Comparison of ENCODE assay signal across 16 mouse cellular contexts in genomic region chr2:93051873-93052272, GRCm38 (mm10). TPM values are rescaled to one million over a fixed set of nuclear protein-coding genes. Genes with fewer than 3 reads are reported as not detected.
A peak's percentile ranks its signal among the peaks of the same experiment; 100 is the strongest.
DNase-seq lines count a peak whose midpoint lies in the region; ATAC-seq and TF ChIP-seq lines count a peak whose summit lies in the region.
"Had no signal": no experiment of that assay in that cellular context is flagged by ENCODE, and none has a peak within 500 bp of the region (broad histone marks: within the 10 kb centered on the region; RNA-seq: fewer than 3 reads in every experiment).

No protein-coding gene starts in this region.

- no peak overlapping the region for H3K4me2 ChIP-seq in hindbrain, postnatal 0 days (ENCODE audit: low read depth, low read length)
- H3K4me2 ChIP-seq in hindbrain, embryonic 12.5 days (replicated peaks): no peak overlapping the region
- no peak overlapping the region for H3K4me2 ChIP-seq in lung, embryonic 14.5 days
- H3K4me2 ChIP-seq: embryonic facial prominence, embryonic 13.5 days; heart, embryonic 12.5 days; liver, embryonic 15.5 days; neural tube, embryonic 12.5 days had no signal

- WGBS in hindbrain, postnatal 0 days: 24% methylated on average over 1 of the region's 1 CpGs
- WGBS in hindbrain, embryonic 12.5 days: 37% methylated on average over 1 of the region's 1 CpGs
- WGBS in lung, embryonic 14.5 days: 15% methylated on average over 1 of the region's 1 CpGs

- no peak overlapping the region for H3K27ac ChIP-seq in hindbrain, postnatal 0 days
- no peak overlapping the region for H3K27ac ChIP-seq in hindbrain, embryonic 12.5 days
- no peak overlapping the region for H3K27ac ChIP-seq in lung, embryonic 14.5 days (ENCODE audit: low read depth)
- H3K27ac ChIP-seq in embryonic fibroblast, embryonic 13.5 days (ENCODE audit: insufficient read depth, low read length): no peak overlapping the region
- H3K27ac ChIP-seq: embryonic facial prominence, embryonic 13.5 days; liver, embryonic 15.5 days; neural tube, embryonic 12.5 days had no signal

- H3K9ac ChIP-seq in hindbrain, postnatal 0 days (replicated peaks; ENCODE audit: low read length): no peak overlapping the region
- H3K9ac ChIP-seq in hindbrain, embryonic 12.5 days: no peak overlapping the region
- no peak overlapping the region for H3K9ac ChIP-seq in lung, embryonic 14.5 days
- H3K9ac ChIP-seq: embryonic facial prominence, embryonic 13.5 days; heart, embryonic 12.5 days; liver, embryonic 15.5 days; neural tube, embryonic 12.5 days had no signal

- H3K4me3 ChIP-seq in hindbrain, postnatal 0 days (ENCODE audit: low read length): no peak overlapping the region
- H3K4me3 ChIP-seq in hindbrain, embryonic 12.5 days: no peak overlapping the region
- no peak overlapping the region for H3K4me3 ChIP-seq in lung, embryonic 14.5 days (ENCODE audit: low read depth, low read length)
- no peak overlapping the region for H3K4me3 ChIP-seq in embryonic fibroblast, embryonic 13.5 days (ENCODE audit: insufficient read depth, low read length)
- H3K4me3 ChIP-seq: embryonic facial prominence, embryonic 13.5 days; heart, embryonic 12.5 days; liver, embryonic 15.5 days; neural tube, embryonic 12.5 days had no signal

- no peak for DNase-seq in hindbrain, postnatal 0 days (ENCODE audit: low spot score)
- peak; percentile 57 for DNase-seq in lung, embryonic 14.5 days
- DNase-seq in lung, postnatal 4 days: no peak
- DNase-seq in NIH3T3 (ENCODE audit: low read depth): peak; percentile 61
- no peak for DNase-seq in frontal cortex, postnatal 36 days (ENCODE audit: low spot score in 2 of 2)
- DNase-seq: adrenal gland, postnatal 10 days; cerebellum, adult 2 months; gastrocnemius, postnatal 25 days; heart, postnatal 4 days; spleen, adult 18-20 months had no signal

- H3K4me1 ChIP-seq in hindbrain, postnatal 0 days (ENCODE audit: insufficient read depth, low read length): peaks cover under 1% of the 10 kb centered on the region; the same call in 1 of the 2 replicates
- peaks cover 4% of the 10 kb centered on the region; the same call in 1 of the 2 replicates for H3K4me1 ChIP-seq in hindbrain, embryonic 12.5 days
- H3K4me1 ChIP-seq in lung, embryonic 14.5 days (ENCODE audit: insufficient read depth): peaks cover under 1% of the 10 kb centered on the region; the same call in 1 of the 2 replicates
- no peaks in the 10 kb centered on the region for H3K4me1 ChIP-seq in embryonic fibroblast, embryonic 13.5 days (ENCODE audit: control insufficient read depth, insufficient read depth, low read length)
- H3K4me1 ChIP-seq: neural tube, embryonic 12.5 days had no signal

- TF ChIP-seq POLR2A in embryonic fibroblast, embryonic 13.5 days (IDR thresholded peaks at IDR 0.05; ENCODE audit: low read depth, low read length): no peak

- no peaks in the 10 kb centered on the region for H3K36me3 ChIP-seq in hindbrain, postnatal 0 days (ENCODE audit: insufficient read depth, low read length)
- no peaks in the 10 kb centered on the region for H3K36me3 ChIP-seq in hindbrain, embryonic 12.5 days
- no peaks in the 10 kb centered on the region for H3K36me3 ChIP-seq in lung, embryonic 14.5 days (ENCODE audit: insufficient read depth)
- H3K36me3 ChIP-seq: embryonic facial prominence, embryonic 13.5 days; heart, embryonic 12.5 days; liver, embryonic 15.5 days; neural tube, embryonic 12.5 days had no signal

- H3K9me3 ChIP-seq in hindbrain, postnatal 0 days (ENCODE audit: low read length): no peaks in the 10 kb centered on the region
- H3K9me3 ChIP-seq in hindbrain, embryonic 12.5 days (replicated peaks): no peaks in the 10 kb centered on the region
- H3K9me3 ChIP-seq in lung, embryonic 14.5 days (ENCODE audit: low read depth, low read length): no peaks in the 10 kb centered on the region
- H3K9me3 ChIP-seq: embryonic facial prominence, embryonic 13.5 days; heart, embryonic 12.5 days; liver, embryonic 15.5 days; neural tube, embryonic 12.5 days had no signal

- TF ChIP-seq CTCF in hindbrain, postnatal 0 days (IDR thresholded peaks at IDR 0.05; ENCODE audit: low read depth): peak; percentile 48
- peak; percentile 58 for TF ChIP-seq CTCF in lung, embryonic 14.5 days (IDR thresholded peaks at IDR 0.05; ENCODE audit: low read depth)
- peak; percentile 25; the same call in 1 of the 2 replicates for TF ChIP-seq CTCF in embryonic fibroblast, embryonic 13.5 days (IDR thresholded peaks at IDR 0.05; ENCODE audit: borderline replicate concordance, insufficient read depth, low read length)

- no peak for ATAC-seq in hindbrain, postnatal 0 days
- no peak for ATAC-seq in hindbrain, embryonic 12.5 days (ENCODE audit: low FRiP score)
- ATAC-seq in lung, embryonic 14.5 days (ENCODE audit: insufficient read depth): no peak

- no peaks in the 10 kb centered on the region for H3K27me3 ChIP-seq in hindbrain, postnatal 0 days (ENCODE audit: insufficient read depth, low read length)
- H3K27me3 ChIP-seq in hindbrain, embryonic 12.5 days: peaks cover 7% of the 10 kb centered on the region; the same call in 1 of the 2 replicates
- H3K27me3 ChIP-seq in lung, embryonic 14.5 days (ENCODE audit: insufficient read depth, low read length): no peaks in the 10 kb centered on the region
- H3K27me3 ChIP-seq: heart, embryonic 12.5 days had no signal

RNA-seq across cellular contexts. Expression of gene Prdm11, which starts 5.9 kb away (rescaled TPM):
- 14.9 and 15.6 TPM in 2 replicates for total RNA-seq in hindbrain, postnatal 0 days (2014; rRNA removed)
- 3.5 and 3.7 TPM in 2 replicates for polyA plus RNA-seq in hindbrain, postnatal 0 days (2015; fragmentation: Nextera tagmentation; extraction: Ambion mirVana)
- polyA plus RNA-seq in hindbrain, embryonic 12.5 days (2016; fragmentation: Nextera tagmentation; extraction: Ambion mirVana): 2.9 and 3.6 TPM in 2 replicates
- 4.4 and 4.8 TPM in 2 replicates for polyA plus RNA-seq in lung, embryonic 14.5 days (2014; fragmentation: Nextera tagmentation; extraction: Ambion mirVana)
- polyA plus RNA-seq in embryonic fibroblast, embryonic 13.5 days (2011; ENCODE audit: insufficient read length, low read depth, missing spikeins): 2.7 and 6.3 TPM in 2 replicates

Comparison
In these comparisons a context has a peak if more than half of its experiments do, and no peak if none do; other contexts are left out.
1. DNase-seq: peak in lung, embryonic 14.5 days (single experiment) and NIH3T3 (single experiment); none in hindbrain, postnatal 0 days (single experiment), lung, postnatal 4 days (0 of 2) and frontal cortex, postnatal 36 days (0 of 2).
2. Peak in every context shown above with its lines, with median percentiles within 50 percentile points of each other: CTCF ChIP-seq.